ENCODE assay signal across 8 mouse cellular contexts in the genomic region with DNA sequence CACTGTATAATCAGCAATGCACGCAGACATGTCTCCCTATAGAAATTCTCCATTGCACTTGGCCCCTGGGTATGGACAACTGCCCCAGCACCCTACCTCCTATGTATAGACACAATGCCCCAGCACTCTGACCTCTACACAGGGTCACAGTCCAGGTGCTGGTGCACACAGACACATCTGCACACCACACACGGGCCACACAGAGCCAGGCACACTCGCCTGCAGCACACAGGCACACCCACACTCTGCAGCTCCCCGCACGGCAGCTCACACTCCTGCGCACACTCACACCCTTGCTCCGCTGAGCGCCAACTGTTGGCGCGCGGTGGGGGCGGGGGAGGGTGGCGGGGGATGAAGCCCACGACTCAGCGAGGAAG.
DNase-seq lines count a peak whose midpoint lies in the region; ATAC-seq and TF ChIP-seq lines count a peak whose summit lies in the region.

No protein-coding gene starts in this region.

- peak overlapping the region; percentile 96 for H3K27ac ChIP-seq in gastrocnemius, adult 2 months
- H3K27ac ChIP-seq in embryonic facial prominence, embryonic 14.5 days (replicated peaks; ENCODE audit: low read depth, low read length), result peak overlapping the region; percentile 92
- peak overlapping the region; percentile 95 for H3K27ac ChIP-seq in neural tube, embryonic 12.5 days

- H3K36me3 ChIP-seq in embryonic facial prominence, embryonic 14.5 days (ENCODE audit: control insufficient read depth, insufficient read depth, low read length), result no peaks in the 10 kb centered on the region
- no peaks in the 10 kb centered on the region for H3K36me3 ChIP-seq in neural tube, embryonic 12.5 days

- intact Hi-C loops in gastrocnemius, adult 2 months (cut with DNase I), result loop anchor here (5.0 kb wide), 2 partner anchors 54 to 239 kb away; a partner anchor contains a TSS

- H3K9ac ChIP-seq in embryonic facial prominence, embryonic 14.5 days (ENCODE audit: low read depth, low read length), result peak overlapping the region; percentile 75
- peak overlapping the region; percentile 69 for H3K9ac ChIP-seq in neural tube, embryonic 12.5 days

- peak overlapping the region; percentile 84 for H3K4me2 ChIP-seq in embryonic facial prominence, embryonic 14.5 days (ENCODE audit: low read depth, low read length)
- H3K4me2 ChIP-seq in neural tube, embryonic 12.5 days (replicated peaks), result peak overlapping the region; percentile 77

- WGBS in embryonic facial prominence, embryonic 14.5 days, result 8% methylated on average over 5 of the region's 15 CpGs
- WGBS in neural tube, embryonic 12.5 days, result 4% methylated on average over 15 of the region's 15 CpGs

- ATAC-seq in embryonic facial prominence, embryonic 14.5 days (ENCODE audit: low read depth), result 0 out of 2 replicates have a peak, but pooled peaks have one; percentile 5
- peak; percentile 51 for ATAC-seq in neural tube, embryonic 12.5 days (ENCODE audit: low FRiP score, low read depth)

- H3K9me3 ChIP-seq in embryonic facial prominence, embryonic 14.5 days (ENCODE audit: control insufficient read depth, low read length), result no peaks in the 10 kb centered on the region
- H3K9me3 ChIP-seq in neural tube, embryonic 12.5 days, result no peaks in the 10 kb centered on the region

- H3K4me3 ChIP-seq in gastrocnemius, adult 2 months, result peak overlapping the region; percentile 84
- peak overlapping the region; percentile 47 for H3K4me3 ChIP-seq in embryonic facial prominence, embryonic 14.5 days (ENCODE audit: low read depth, low read length)
- peak overlapping the region; percentile 34 for H3K4me3 ChIP-seq in neural tube, embryonic 12.5 days

- no peaks in the 10 kb centered on the region for H3K27me3 ChIP-seq in embryonic facial prominence, embryonic 14.5 days (replicated peaks; ENCODE audit: control insufficient read depth, insufficient read depth, low read length)
- H3K27me3 ChIP-seq in neural tube, embryonic 12.5 days (replicated peaks), result no peaks in the 10 kb centered on the region

- peaks cover 65% of the 10 kb centered on the region for H3K4me1 ChIP-seq in embryonic facial prominence, embryonic 14.5 days (ENCODE audit: control insufficient read depth, insufficient read depth, low read length)
- H3K4me1 ChIP-seq in neural tube, embryonic 12.5 days, result peaks cover 66% of the 10 kb centered on the region

- no peak for DNase-seq in gastrocnemius, adult 2 months
- no peak for DNase-seq in gastrocnemius, postnatal 10 days
- peak; percentile 63 for DNase-seq in CD4-positive, CD25-positive, alpha-beta regulatory T cell, adult 2 months (ENCODE audit: low read depth, low spot score)
- DNase-seq in embryonic facial prominence, embryonic 14.5 days (ENCODE audit: low spot score), result no peak
- peak; percentile 34 to 74 for DNase-seq in kidney, postnatal 25 days
- DNase-seq in ovary, adult 18-20 months (ENCODE audit: low spot score), result no peak
- no peak for DNase-seq in spleen, postnatal 10 days (ENCODE audit: low spot score in 2 of 2)

- TF ChIP-seq CTCF in gastrocnemius, adult 2 months (IDR thresholded peaks at IDR 0.05), result no peak

Comparison
In these comparisons a context has a peak if more than half of its experiments do, and no peak if none do; other contexts are left out.
1. DNase-seq: peak in CD4-positive, CD25-positive, alpha-beta regulatory T cell, adult 2 months (single experiment) and kidney, postnatal 25 days (2 of 2); none in gastrocnemius, adult 2 months (single experiment), gastrocnemius, postnatal 10 days (single experiment), embryonic facial prominence, embryonic 14.5 days (single experiment), ovary, adult 18-20 months (single experiment) and spleen, postnatal 10 days (0 of 2).
2. H3K4me3 ChIP-seq: peak in every context shown above with its lines; median percentile 84 in gastrocnemius, adult 2 months; 47 in embryonic facial prominence, embryonic 14.5 days; 34 in neural tube, embryonic 12.5 days.
3. Peak in every context shown above with its lines, with median percentiles within 50 percentile points of each other: H3K27ac ChIP-seq.